Mouse (Mus musculus): Measurements from ENCODE around the gene Foxo3.

DNA sequence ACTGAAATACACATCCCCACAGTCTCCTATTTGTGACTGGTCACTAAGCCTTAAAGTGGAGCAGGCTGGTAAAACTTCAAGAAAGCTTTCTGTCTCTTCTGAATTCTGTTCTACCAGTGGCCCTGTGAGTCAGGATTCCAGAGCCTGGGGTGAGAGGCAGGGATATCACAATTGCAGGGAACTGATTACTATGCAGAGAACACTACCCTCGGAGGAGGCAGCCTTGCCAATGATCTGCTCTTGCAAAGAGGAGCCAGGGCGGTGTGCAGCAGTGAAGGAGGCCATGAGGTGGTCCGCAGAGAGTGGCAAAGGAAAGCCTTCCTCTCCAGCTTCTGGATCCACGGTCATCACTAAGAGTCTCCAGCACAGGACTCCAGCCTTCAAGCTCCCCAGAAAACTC lies 34.8 kb downstream of the Foxo3 start:
- no peak for TF ChIP-seq CTCF (IDR thresholded peaks at IDR 0.05; ENCODE audit: low read depth)
- no peak for TF ChIP-seq EP300 (optimal IDR thresholded peaks at IDR 0.05)

Measured in stomach, postnatal 0 days (tissue).